Mouse (Mus musculus): Measurements from ENCODE around the gene Gm9913. TPM values are rescaled to one million over a fixed set of nuclear protein-coding genes. Genes with fewer than 3 reads are reported as not detected.

Gm9913 gene
- polyA plus RNA-seq, 1 experiment from 2014 or later: 0.58 TPM

DNA sequence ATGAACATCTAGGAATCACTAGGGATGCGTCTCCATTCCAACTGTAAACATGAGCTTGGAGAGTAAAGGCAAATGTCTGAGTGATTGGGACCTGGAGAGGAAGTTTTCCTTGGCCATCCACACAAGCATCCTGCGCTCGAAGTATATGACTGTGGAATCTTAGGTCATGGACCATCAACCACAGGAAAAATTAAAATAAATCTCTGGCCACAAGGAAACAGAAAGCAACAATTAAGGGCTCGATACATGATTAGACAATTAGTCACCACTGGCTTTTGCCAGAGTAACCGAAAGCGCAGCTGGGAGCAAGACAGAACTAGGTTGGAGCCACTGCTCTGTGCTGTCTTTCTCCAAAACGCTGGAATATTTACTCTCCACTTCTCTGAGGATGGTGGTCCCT is 35.7 kb downstream of the Gm9913 start:
- Histone ChIP-seq H3K4me3 (no peak overlapping the region), H3K27ac (no peak overlapping the region), H3K27me3 (ENCODE audit: insufficient read depth, poor library complexity, severe bottlenecking) (no peaks in the 10 kb centered on the region), H3K4me1 (no peaks in the 10 kb centered on the region), H3K9me3 (no peaks in the 10 kb centered on the region), H3K36me3 (no peaks in the 10 kb centered on the region)
- DNase-seq (ENCODE audit: low spot score): no peak
- 82% methylated on average over 7 of the region's 7 CpGs for WGBS

DNA sequence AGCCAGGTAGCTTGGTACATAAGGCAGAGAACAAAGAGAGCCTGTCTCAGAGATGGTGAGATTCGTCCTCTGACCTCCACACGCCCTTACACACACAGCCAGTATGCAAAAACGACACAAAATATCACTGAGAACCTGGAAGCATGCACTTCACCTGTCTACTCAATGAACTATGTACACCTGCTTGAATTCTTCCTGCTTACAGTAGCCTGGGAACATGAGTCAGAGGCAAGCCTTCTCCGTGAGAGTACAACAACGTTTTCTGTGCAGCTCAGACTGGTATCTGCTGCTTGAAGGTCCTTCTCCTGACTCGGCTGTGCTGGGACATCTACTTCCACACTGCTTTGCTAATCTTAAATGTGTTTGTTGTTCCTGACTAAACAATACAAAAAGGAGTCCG is 36.6 kb downstream of the Gm9913 start:
- H3K9me3 ChIP-seq: no peaks in the 10 kb centered on the region
- H3K27ac ChIP-seq: no peak overlapping the region
- H3K4me1 ChIP-seq: no peaks in the 10 kb centered on the region
- DNase-seq (ENCODE audit: low spot score): no peak
- no peaks in the 10 kb centered on the region for H3K36me3 ChIP-seq
- no peak overlapping the region for H3K4me3 ChIP-seq
- no peaks in the 10 kb centered on the region for H3K27me3 ChIP-seq (ENCODE audit: insufficient read depth, poor library complexity, severe bottlenecking)
- 59% methylated on average over 7 of the region's 7 CpGs for WGBS

DNA sequence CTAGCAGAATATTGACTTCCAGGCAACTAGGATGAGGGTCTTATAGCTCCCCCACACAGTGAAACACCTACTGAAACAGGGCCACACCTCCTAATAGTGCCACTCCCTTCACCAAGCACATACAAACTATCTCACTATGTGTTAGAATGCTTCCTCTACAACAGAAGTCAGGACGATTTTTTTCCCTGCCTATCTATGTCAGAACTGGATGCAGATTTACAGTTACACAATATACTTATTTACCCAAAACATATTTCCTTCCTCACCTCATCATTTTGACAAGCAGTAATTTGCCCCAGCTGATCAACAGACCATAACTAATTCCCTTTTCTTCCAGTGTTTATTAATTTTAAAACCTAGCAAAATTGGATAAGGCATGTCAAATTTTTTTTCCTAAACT is 38.8 kb downstream of the Gm9913 start:
- 65% methylated on average over 1 of the region's 1 CpGs for WGBS
- Histone ChIP-seq H3K4me1 (no peaks in the 10 kb centered on the region; the same call in 1 of the 2 replicates), H3K9me3 (no peaks in the 10 kb centered on the region), H3K36me3 (no peaks in the 10 kb centered on the region), H3K4me3 (no peak overlapping the region), H3K27ac (no peak overlapping the region), H3K27me3 (ENCODE audit: insufficient read depth, poor library complexity, severe bottlenecking) (no peaks in the 10 kb centered on the region)
- DNase-seq (ENCODE audit: low spot score): no peak

DNA sequence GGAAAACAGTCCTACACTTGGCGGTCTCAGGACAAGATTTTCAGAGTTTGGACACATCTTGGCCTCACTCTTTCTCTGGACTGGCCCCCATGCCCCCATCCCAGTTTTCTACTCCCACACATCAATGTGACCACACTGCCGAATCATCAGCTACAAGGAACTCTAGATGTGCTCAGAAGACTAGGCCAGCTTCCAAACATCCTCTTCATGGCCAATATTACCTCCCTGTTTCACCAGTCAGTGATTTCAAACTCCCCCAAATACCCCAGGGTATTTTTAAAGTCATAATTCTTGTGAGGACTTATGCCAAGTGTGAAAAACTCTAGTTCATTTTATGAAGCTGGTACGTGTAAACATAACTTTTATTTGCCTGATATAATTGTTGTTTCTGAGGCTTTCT is 40.1 kb downstream of the Gm9913 start:
- WGBS: 79% methylated on average over 3 of the region's 3 CpGs
- no peak overlapping the region for H3K4me3 ChIP-seq
- DNase-seq (ENCODE audit: low spot score): no peak

DNA sequence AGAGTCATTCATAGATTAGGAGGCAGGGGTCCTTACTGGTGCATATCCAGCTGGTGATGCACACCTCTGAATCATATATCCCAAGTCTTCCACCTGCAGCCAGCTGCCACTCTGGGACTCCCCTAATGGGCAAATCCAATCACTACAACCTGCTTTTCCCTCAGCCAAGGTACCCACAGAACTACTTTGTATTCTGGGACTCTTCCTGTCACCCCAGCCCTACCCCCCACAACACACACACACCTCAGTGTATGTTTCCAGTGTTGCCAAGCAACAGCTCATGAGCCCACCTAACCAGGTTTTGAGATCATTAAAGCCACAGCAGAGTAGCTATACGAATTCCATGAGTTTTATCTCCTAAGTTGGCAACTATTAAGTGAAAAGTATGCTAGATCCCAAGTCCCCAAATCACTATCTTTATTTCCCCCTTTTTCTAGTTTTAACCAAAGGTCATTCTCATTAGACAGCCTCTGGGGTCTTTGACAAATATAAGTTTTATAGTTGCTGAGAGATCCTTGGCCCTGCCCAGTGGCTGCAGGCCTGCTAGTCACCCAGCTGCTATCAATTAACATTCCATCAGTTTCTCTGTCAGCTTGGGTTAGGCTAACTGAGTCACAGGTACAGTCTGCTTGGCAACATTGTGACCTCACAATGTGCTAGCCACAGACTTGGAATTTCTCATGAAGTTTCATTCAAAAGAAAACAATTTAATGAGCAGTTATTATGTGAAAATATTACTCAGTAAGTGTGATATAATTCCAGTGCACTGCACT is 44.1 kb downstream of the Gm9913 start:
- DNase-seq (ENCODE audit: low spot score): no peak
- Histone ChIP-seq H3K27ac (no peak overlapping the region), H3K4me1 (no peaks in the 10 kb centered on the region; the same call in 1 of the 2 replicates), H3K36me3 (no peaks in the 10 kb centered on the region), H3K4me3 (no peak overlapping the region), H3K27me3 (ENCODE audit: insufficient read depth, poor library complexity, severe bottlenecking) (no peaks in the 10 kb centered on the region), H3K9me3 (no peaks in the 10 kb centered on the region)
- 60% methylated on average over 1 of the region's 1 CpGs for WGBS

More for the DNA sequence above, 40.1 kb downstream of the Gm9913 start:
- H3K4me1 ChIP-seq: no peaks in the 10 kb centered on the region; the same call in 1 of the 2 replicates
- H3K27me3 ChIP-seq (ENCODE audit: insufficient read depth, poor library complexity, severe bottlenecking): no peaks in the 10 kb centered on the region
- no peak overlapping the region for H3K27ac ChIP-seq
- no peaks in the 10 kb centered on the region for H3K36me3 ChIP-seq
- no peaks in the 10 kb centered on the region for H3K9me3 ChIP-seq

DNA sequence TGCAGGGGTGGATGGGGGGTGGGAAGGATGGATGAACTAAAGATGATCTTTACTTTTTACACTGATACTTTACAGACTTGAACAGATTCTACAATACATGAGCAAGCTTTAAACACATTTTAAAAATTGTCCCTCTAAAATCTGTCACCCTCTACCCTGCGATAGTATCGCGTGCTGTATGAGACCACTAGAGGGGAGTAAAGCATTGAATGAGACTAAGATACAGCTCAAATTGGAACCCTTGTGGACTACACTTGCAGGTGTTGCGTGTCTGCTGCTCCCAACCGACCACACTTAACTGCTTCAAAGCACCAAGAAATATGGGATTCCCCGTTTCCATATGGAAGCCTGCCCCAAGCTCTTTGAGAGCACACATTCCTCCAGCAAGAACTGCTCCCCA is 50.9 kb downstream of the Gm9913 start:
- Histone ChIP-seq H3K9me3 (no peaks in the 10 kb centered on the region), H3K4me3 (no peak overlapping the region), H3K4me1 (peaks cover 4% of the 10 kb centered on the region; the same call in 1 of the 2 replicates), H3K27ac (no peak overlapping the region), H3K27me3 (ENCODE audit: insufficient read depth, poor library complexity, severe bottlenecking) (no peaks in the 10 kb centered on the region), H3K36me3 (no peaks in the 10 kb centered on the region)
- WGBS: 76% methylated on average over 6 of the region's 6 CpGs
- no peak for DNase-seq (ENCODE audit: low spot score)

Other genes with a start within 250 kb of the Gm9913 start
- gene Fbn1, start 2.9 kb downstream of the Gm9913 start, polyA plus RNA-seq (2016; fragmentation: Nextera tagmentation; extraction: Ambion mirVana): 16.8 and 20.0 TPM in 2 replicates
- gene Cep152, start 120.0 kb downstream of the Gm9913 start, polyA plus RNA-seq (2016; fragmentation: Nextera tagmentation; extraction: Ambion mirVana): 7.0 and 7.1 TPM in 2 replicates
- 124 and 142 TPM in 2 replicates for gene Eid1, start 168.0 kb downstream of the Gm9913 start, polyA plus RNA-seq (2016; fragmentation: Nextera tagmentation; extraction: Ambion mirVana)
- gene Shc4, start 219.1 kb downstream of the Gm9913 start, polyA plus RNA-seq (2016; fragmentation: Nextera tagmentation; extraction: Ambion mirVana): 1.5 and 2.2 TPM in 2 replicates

Data from heart, embryonic 10.5 days (tissue).